Mouse (Mus musculus) mature B cell (primary cell): Measurements from ENCODE around the gene Apbb2.

Experiments
- in situ Hi-C: fragments of 300-500 bp; cut with MboI; formaldehyde crosslinking; loops from 2 replicates; pipeline ENCODE4 v1.14.3; 2019

Gene Apbb2

DNA sequence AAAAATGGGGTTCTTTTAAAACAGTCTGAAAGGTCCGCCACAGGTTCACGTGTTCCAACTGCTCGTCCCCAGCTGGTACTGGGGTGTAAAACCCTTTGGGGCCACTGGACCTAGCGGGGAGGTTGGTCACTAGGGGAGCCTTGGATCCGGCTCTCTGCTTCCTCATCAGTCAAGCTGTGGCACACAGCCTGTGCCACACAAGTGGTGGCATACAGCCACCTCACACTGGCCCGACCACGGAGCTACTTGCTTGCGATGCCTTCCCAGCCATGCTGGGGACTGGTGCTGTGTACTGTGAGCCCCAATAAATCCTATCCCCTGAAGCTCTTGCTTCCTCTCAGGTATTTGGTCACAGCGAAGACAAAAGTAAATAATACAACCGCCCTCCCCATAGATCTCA lies 142.3 kb downstream of the Apbb2 start:
- in situ Hi-C loops, result no loop called here

- in situ Hi-C loops, result no loop called here
Observed at GRCm38 (mm10) chr5:66475824-66476223, 142.8 kb downstream of the Apbb2 start.

GRCm38 (mm10) chr5:66474153-66474552 lies 144.4 kb downstream of the Apbb2 start:
- in situ Hi-C loops, result no loop called here

DNA sequence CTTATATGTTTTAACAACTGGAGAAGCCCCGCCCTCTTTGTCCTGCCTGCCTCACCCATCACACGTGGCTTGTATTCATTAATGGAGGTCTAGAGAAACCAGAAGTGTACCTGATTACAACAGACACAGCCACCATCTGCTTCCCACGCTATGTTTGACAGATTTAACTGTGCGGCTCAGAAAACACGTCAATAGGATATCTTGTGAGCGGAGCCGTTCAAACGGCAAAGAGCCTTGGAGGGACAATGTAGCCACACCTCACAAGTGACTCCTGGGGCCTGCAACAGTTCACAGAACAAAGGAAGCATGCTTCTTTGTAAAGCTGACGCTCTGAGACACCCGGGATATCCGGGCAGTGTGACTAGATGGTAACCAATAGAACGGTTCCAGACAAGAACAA lies 145.0 kb downstream of the Apbb2 start:
- in situ Hi-C loops, result no loop called here

DNA sequence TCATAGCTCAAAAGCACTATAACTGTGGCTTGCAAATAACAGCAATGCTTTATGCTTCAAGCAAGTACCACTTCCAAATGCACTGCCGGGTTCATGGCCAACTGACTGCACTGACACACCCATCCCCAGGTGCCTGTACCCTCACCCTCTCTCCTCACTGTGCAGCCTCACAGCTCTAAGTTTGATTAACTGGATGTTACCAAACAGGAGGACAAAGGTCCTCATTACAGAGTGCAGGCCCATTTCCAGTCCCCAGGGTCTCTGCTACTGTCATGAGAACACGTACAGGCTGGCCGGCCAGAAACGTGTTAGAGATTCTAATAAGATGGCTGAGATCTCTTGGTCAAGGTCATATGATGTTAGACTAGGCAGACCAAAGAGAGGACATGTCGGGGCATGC lies 147.7 kb downstream of the Apbb2 start:
- in situ Hi-C loops, result no loop called here

GRCm38 (mm10) chr5:66469685-66470084 lies 148.9 kb downstream of the Apbb2 start:
- in situ Hi-C loops, result no loop called here

GRCm38 (mm10) chr5:66468331-66469001 lies 150.1 kb downstream of the Apbb2 start:
- in situ Hi-C loops, result no loop called here

DNA sequence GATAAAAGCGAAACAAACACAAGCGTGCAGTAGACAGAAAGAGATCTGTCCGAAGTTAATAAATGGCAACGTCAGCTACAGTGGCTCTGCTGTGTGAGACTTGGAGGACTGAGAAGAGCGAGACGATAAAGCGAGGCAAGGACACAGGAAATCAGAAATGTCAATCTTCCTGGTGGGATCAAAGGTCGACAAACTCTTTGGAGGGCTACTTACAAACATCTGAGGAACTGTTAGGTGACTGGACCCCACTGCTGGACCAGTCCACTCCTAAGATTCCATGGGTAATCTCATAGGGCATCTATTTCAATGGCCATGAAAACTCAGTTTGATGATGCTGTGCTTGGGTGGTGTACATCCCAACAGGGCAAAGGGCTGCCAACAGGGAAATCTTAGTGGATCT lies 155.9 kb downstream of the Apbb2 start:
- in situ Hi-C loops, result no loop called here

DNA sequence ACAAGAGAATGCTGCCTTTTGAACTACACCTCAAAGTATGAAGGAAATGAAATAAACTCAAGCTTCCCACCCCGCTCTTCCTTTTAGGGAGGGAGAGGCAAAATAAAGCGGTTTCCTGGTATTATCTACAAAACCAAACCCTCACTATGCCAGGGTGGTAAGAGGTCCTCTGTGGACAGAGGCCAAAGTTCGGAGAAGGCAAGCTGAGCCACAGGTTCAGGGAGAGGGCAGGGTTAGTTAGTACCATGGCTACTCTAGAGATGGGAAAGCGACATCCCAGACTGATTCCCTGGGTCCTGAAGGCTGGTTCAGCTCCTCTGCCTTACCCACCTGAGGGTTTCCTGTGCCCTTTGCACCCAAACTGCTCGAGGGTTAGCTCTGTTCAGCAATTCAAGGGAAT lies 159.7 kb downstream of the Apbb2 start:
- in situ Hi-C loops, result no loop called here

GRCm38 (mm10) chr5:66455271-66455670 lies 163.3 kb downstream of the Apbb2 start:
- in situ Hi-C loops, result no loop called here

DNA sequence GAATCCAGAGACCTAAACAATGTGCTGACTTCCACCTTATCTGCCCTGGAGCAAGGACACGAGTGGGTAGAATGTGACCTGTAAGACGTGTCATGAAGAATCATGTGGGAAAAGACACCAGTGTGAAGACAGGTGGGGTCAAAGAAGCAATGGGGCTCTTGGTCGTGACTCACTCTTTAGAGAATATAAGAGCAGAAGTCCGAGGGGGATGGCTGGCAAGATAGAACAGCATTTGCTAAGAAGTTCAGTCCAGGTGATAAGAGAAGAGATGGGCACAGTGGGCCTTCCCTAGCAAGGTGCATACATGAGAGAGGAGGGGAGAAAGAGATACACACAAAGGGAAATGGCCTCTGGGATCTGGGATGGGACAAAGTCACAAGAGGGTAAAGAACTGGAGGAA lies 163.8 kb downstream of the Apbb2 start:
- in situ Hi-C loops, result no loop called here

DNA sequence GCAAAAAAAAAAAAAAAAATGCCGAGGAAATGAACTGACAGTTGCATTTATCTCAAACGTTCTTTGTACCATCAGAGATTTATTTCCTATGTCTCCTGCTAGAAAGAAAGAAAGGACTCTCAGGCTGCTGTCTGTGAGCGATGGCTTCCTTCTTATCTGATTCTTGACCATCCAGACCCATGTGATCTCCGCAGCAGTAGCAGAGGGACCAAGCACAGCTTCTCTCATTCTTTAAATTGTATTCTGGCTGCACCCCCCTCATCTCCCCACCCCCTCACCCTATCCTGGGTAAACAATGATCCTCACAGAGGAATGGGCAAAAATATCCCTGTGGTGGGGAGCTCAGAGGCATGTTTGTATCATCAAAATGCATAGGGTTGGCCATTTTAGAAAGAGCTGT lies 165.5 kb downstream of the Apbb2 start:
- in situ Hi-C loops, result no loop called here

DNA sequence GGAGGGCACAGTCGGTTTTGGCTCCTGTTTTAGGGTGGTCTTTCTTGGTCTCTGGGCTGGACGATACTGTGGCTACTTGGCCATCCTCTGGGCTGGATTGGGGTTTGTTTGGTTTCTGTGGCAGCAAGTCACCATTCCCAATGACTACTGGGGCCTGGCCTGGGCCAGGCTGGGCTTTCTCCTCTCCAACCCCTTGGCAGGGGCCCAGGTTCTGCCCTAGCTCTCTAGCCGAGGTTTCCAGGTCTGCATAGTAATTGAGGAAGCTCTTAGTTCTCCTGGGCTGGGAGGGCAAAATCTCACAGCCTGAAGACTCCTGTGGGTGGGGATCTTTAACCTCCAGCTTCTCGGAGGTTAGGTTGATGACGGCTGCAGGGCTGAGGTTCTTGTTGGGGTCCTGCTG lies 167.0 kb downstream of the Apbb2 start:
- in situ Hi-C loops, result no loop called here

GRCm38 (mm10) chr5:66445497-66445896 lies 173.1 kb downstream of the Apbb2 start:
- in situ Hi-C loops, result no loop called here

GRCm38 (mm10) chr5:66442260-66442659 lies 176.3 kb downstream of the Apbb2 start:
- in situ Hi-C loops, result no loop called here

GRCm38 (mm10) chr5:66436791-66437246 lies 181.8 kb downstream of the Apbb2 start:
- in situ Hi-C loops, result no loop called here

- in situ Hi-C loops, result no loop called here
Observed at GRCm38 (mm10) chr5:66435158-66435557, 183.4 kb downstream of the Apbb2 start.

DNA sequence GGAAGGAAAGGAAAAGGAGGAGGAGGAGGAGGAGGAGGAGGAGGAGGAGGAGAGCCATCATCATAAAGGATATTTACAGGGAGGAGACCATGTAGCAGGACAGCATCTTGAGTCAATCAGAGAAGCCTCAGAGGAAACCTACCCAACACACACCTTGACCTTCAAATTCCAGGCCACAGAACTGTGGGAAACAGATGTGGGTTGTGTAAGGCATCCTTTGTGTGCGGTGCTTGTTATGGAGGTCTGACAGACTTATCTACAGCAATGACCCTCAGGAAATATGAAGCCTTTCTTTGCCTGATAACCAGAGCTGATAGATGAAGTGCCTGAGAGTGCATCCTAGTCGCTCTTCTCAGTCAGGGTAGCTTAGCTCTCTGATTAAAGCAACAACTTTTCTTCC lies 189.5 kb downstream of the Apbb2 start:
- in situ Hi-C loops, result no loop called here

DNA sequence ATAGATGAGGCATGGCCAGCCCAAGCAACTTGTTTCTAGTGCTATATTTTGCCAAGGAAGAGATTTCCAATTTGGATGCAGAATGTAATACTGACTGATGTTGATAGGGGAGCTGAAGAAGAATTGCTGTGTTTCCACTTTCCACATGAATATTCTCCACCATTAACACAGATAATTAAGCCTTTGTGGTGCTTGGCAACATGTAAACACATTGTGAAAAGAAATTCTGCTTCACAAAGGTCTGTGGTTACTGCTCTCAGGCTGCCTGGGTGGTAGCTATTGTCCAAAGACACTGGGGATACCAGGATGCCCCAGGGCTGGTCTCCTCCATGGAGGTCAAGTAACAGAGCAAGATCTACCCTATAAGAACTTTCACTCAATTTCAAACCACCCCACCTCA lies 190.5 kb downstream of the Apbb2 start:
- in situ Hi-C loops, result no loop called here

DNA sequence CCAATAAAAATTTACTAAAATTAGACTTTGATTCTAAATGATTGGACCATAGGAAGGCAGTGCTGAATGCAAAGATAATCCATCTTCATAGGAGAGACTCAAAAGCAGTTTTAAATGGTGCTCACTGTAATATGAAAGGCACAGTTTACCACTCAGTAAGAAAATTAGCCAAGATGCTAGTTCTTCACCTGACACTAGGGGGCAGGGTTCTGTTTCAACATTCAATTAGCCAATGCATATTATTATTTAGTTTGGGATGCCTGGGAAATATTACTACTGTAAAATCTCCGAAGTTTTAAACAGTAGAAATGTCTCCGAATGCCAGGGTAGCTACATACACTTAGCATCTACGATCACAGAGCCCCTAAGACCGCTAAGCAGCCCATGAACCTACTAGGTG lies 194.7 kb downstream of the Apbb2 start:
- in situ Hi-C loops, result no loop called here

- in situ Hi-C loops, result no loop called here
Observed at GRCm38 (mm10) chr5:66423466-66423865, 195.1 kb downstream of the Apbb2 start.

GRCm38 (mm10) chr5:66421954-66422353 lies 196.6 kb downstream of the Apbb2 start:
- in situ Hi-C loops, result no loop called here

DNA sequence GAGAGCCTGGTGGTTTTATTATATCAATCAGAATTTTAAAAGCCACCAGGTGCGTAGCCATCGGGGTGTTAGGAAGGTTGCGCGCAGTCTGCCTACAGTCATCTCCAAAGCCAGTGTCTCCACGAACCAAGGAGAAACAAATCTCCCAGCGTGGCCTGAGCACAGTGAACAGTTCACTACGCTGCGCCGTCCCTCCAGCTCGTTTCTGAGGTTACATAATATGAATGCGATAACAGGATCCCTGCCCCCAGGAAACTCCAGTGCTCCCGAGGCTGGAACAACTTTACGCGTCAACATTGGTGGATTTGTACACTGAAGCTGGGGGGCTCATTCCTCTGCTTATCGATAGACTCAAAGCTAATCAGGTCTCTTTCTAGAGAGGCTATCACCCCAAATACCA lies 197.4 kb downstream of the Apbb2 start:
- in situ Hi-C loops, result no loop called here

DNA sequence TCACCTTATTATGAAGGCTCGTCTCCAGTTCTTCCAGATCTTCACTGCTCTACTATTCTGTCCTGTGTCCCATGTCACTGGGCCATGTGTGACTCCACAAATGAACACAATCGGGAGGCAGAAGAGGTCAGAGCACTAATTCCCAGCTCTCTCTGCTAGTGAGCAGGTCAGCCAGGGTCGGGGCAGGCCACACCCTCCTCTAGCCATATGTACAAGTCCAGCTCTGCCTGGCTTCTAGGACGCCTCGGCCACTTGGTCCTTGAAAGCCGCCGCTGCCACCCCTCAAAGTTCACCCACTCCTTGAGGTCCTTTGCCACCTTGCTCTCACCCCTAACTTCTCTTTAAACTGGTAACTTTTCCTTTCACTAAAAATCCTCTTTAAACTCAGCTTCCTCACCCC lies 198.6 kb downstream of the Apbb2 start:
- in situ Hi-C loops, result no loop called here
